Comparison of ENCODE assay signal across 13 mouse cellular contexts in the genomic region with DNA sequence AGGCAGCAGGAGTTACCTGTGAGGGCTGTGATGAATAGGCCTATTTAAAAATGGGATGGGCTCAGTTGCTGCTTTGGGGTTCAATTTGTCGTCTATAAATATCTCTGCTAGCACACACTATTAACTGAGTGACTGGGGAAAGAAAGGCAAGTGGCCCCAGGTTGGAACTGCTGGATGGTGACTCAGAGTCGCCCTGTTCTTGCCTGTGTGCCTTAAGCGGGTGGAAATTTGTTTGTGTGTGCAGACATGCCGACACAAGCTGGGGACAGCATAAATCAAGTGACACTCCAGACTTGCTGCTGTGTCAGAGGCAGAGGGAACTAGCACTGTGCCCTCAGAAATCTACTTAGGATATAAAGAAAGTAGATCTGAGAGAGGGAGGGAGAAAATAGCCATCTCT.
"Had no signal": no experiment of that assay in that cellular context is flagged by ENCODE, and none has a peak within 500 bp of the region (broad histone marks: within the 10 kb centered on the region; RNA-seq: fewer than 3 reads in every experiment).

No protein-coding gene starts in this region.

- H3K9ac ChIP-seq: limb, embryonic 13.5 days; liver, embryonic 15.5 days; neural tube, embryonic 12.5 days had no signal

- H3K36me3 ChIP-seq: limb, embryonic 13.5 days; liver, embryonic 15.5 days; neural tube, embryonic 12.5 days had no signal

- H3K4me3 ChIP-seq: layer of hippocampus, adult 2 months; limb, embryonic 13.5 days; liver, embryonic 15.5 days; neural tube, embryonic 12.5 days had no signal

- H3K4me1 ChIP-seq: limb, embryonic 13.5 days; liver, embryonic 15.5 days had no signal

- ATAC-seq: inflammation-experienced regulatory T-cells, adult 6 months; intestine, postnatal 0 days had no signal

- H3K27me3 ChIP-seq: limb, embryonic 13.5 days; liver, embryonic 15.5 days; neural tube, embryonic 12.5 days had no signal

- H3K27ac ChIP-seq: layer of hippocampus, adult 2 months; limb, embryonic 13.5 days; liver, embryonic 15.5 days; neural tube, embryonic 12.5 days had no signal

- H3K4me2 ChIP-seq: limb, embryonic 13.5 days; liver, embryonic 11.5 days; liver, embryonic 15.5 days; neural tube, embryonic 12.5 days had no signal

- DNase-seq: kidney, adult 8-10 months; kidney, postnatal 36 days; lung, adult 2 months; lung, postnatal 14 days; midbrain, embryonic 14.5 days; thymus, postnatal 36 days had no signal

- H3K9me3 ChIP-seq: limb, embryonic 13.5 days; liver, embryonic 15.5 days had no signal
